In genomic region chr8:122444058-122444748, GRCm38 (mm10) we compare ENCODE assay signal across 8 mouse cellular contexts. TPM values are rescaled to one million over a fixed set of nuclear protein-coding genes. Genes with fewer than 3 reads are reported as not detected.
A peak's percentile ranks its signal among the peaks of the same experiment; 100 is the strongest.
DNase-seq lines count a peak whose midpoint lies in the region; ATAC-seq lines count a peak whose summit lies in the region.

No protein-coding gene starts in this region.

- peak; percentile 89 for DNase-seq in MN1 (ENCODE audit: low spot score)
- DNase-seq in cerebellum, adult 9-10 months: peak; percentile 84
- DNase-seq in forelimb bud, embryonic 11.5 days (ENCODE audit: low read depth, low spot score): peak; percentile 51
- peak; percentile 67 for DNase-seq in hindbrain, embryonic 10.5 days (ENCODE audit: low spot score)
- DNase-seq in layer of hippocampus, adult 9-11 months: peak; percentile 92
- DNase-seq in ovary, postnatal 10 days (ENCODE audit: low spot score): peak; percentile 55
- peak; percentile 82 to 86 for DNase-seq in urinary bladder, adult 18-20 months (ENCODE audit: low spot score in 2 of 2)

- peaks cover 32% of the 10 kb centered on the region for H3K4me1 ChIP-seq in hindbrain, embryonic 10.5 days (replicated peaks)
- H3K4me1 ChIP-seq in lung, embryonic 16.5 days (replicated peaks; ENCODE audit: control insufficient read depth, insufficient read depth, low read length): peaks cover 22% of the 10 kb centered on the region

- WGBS in hindbrain, embryonic 10.5 days: 39% methylated on average over 19 of the region's 19 CpGs
- WGBS in lung, embryonic 16.5 days: under 1% methylated on average over 19 of the region's 19 CpGs

- H3K4me2 ChIP-seq in lung, embryonic 16.5 days (ENCODE audit: low read depth, low read length): peak overlapping the region; percentile 75

- peak; percentile 73 for ATAC-seq in lung, embryonic 16.5 days (ENCODE audit: low read depth)

- peak overlapping the region; percentile 92 for H3K27ac ChIP-seq in hindbrain, embryonic 10.5 days
- H3K27ac ChIP-seq in lung, embryonic 16.5 days (ENCODE audit: low read length): peak overlapping the region; percentile 97

- peak overlapping the region; percentile 88 for H3K4me3 ChIP-seq in hindbrain, embryonic 10.5 days
- H3K4me3 ChIP-seq in lung, embryonic 16.5 days (ENCODE audit: low read length): peak overlapping the region; percentile 80

- peak overlapping the region; percentile 66 for H3K9ac ChIP-seq in lung, embryonic 16.5 days (ENCODE audit: low read length)

- no peaks in the 10 kb centered on the region for H3K27me3 ChIP-seq in hindbrain, embryonic 10.5 days (ENCODE audit: insufficient read depth, poor library complexity, severe bottlenecking)
- H3K27me3 ChIP-seq in lung, embryonic 16.5 days (ENCODE audit: control insufficient read depth, insufficient read depth, low read depth, low read length): no peaks in the 10 kb centered on the region

- no peaks in the 10 kb centered on the region for H3K9me3 ChIP-seq in hindbrain, embryonic 10.5 days
- H3K9me3 ChIP-seq in lung, embryonic 16.5 days (ENCODE audit: control insufficient read depth, low read length): no peaks in the 10 kb centered on the region

- H3K36me3 ChIP-seq in hindbrain, embryonic 10.5 days: peaks cover 12% of the 10 kb centered on the region
- no peaks in the 10 kb centered on the region for H3K36me3 ChIP-seq in lung, embryonic 16.5 days (ENCODE audit: control insufficient read depth, insufficient read depth, low read length)

RNA-seq across cellular contexts. Expression of gene Mvd, which starts 1.0 kb away (rescaled TPM):
- polyA plus RNA-seq in hindbrain, embryonic 10.5 days (2016; fragmentation: Nextera tagmentation; extraction: Ambion mirVana): 61.8 and 65.1 TPM in 2 replicates
- 19.8 and 20.6 TPM in 2 replicates for polyA plus RNA-seq in lung, embryonic 16.5 days (2015; fragmentation: Nextera tagmentation; extraction: Ambion mirVana)

RNA-seq across cellular contexts. Expression of gene Cyba, which starts 11.5 kb away (rescaled TPM):
- polyA plus RNA-seq in hindbrain, embryonic 10.5 days (2016; fragmentation: Nextera tagmentation; extraction: Ambion mirVana): 75.4 and 76.6 TPM in 2 replicates
- polyA plus RNA-seq in lung, embryonic 16.5 days (2015; fragmentation: Nextera tagmentation; extraction: Ambion mirVana): 219 and 241 TPM in 2 replicates

RNA-seq across cellular contexts. Expression of gene Snai3, which starts 16.3 kb away (rescaled TPM):
- 0.16 TPM in 1 of 2 replicates, not detected in the other for polyA plus RNA-seq in hindbrain, embryonic 10.5 days (2016; fragmentation: Nextera tagmentation; extraction: Ambion mirVana)
- 1.3 and 1.5 TPM in 2 replicates for polyA plus RNA-seq in lung, embryonic 16.5 days (2015; fragmentation: Nextera tagmentation; extraction: Ambion mirVana)

RNA-seq across cellular contexts. Expression of gene Il17c, which starts 22.4 kb away (rescaled TPM):
- polyA plus RNA-seq in hindbrain, embryonic 10.5 days (2016; fragmentation: Nextera tagmentation; extraction: Ambion mirVana): not detected in 2 replicates
- not detected in 2 replicates for polyA plus RNA-seq in lung, embryonic 16.5 days (2015; fragmentation: Nextera tagmentation; extraction: Ambion mirVana)

RNA-seq across cellular contexts. Expression of gene Rnf166, which starts 31.7 kb away (rescaled TPM):
- 31.8 and 33.6 TPM in 2 replicates for polyA plus RNA-seq in hindbrain, embryonic 10.5 days (2016; fragmentation: Nextera tagmentation; extraction: Ambion mirVana)
- 38.1 and 40.1 TPM in 2 replicates for polyA plus RNA-seq in lung, embryonic 16.5 days (2015; fragmentation: Nextera tagmentation; extraction: Ambion mirVana)

Comparison
In these comparisons a context has a peak if more than half of its experiments do, and no peak if none do; other contexts are left out.
1. Peak in every context shown above with its lines: DNase-seq, ATAC-seq, H3K4me3 ChIP-seq and H3K27ac ChIP-seq.